Mouse (Mus musculus) cerebellum, adult 9-10 months (tissue): ENCODE measurements at regions not wholly inside any gene's neighbourhood (a gene's known extent, or its start where the extent isn't known, plus 50 kb on each side); places are given as distances from the start of the nearest gene placed in this dataset.

Source experiments
- DNase-seq: peaks from one replicate; pipeline ENCODE4 v3.0.0; 2022

- no peak for DNase-seq
These were observed 75.8 kb downstream of the Rnd3 start for GRCm38 (mm10) chr2:51073040-51073594.

GRCm38 (mm10) chr2:51072346-51072885 lies 76.5 kb downstream of the Rnd3 start:
- no peak for DNase-seq

GRCm38 (mm10) chr2:51070902-51071301 lies 78.0 kb downstream of the Rnd3 start:
- DNase-seq, result no peak

GRCm38 (mm10) chr2:51066423-51066831 lies 82.5 kb downstream of the Rnd3 start:
- peak; percentile 3 for DNase-seq

- DNase-seq, result no peak
These were observed 83.1 kb downstream of the Rnd3 start for GRCm38 (mm10) chr2:51065821-51066220.

- no peak for DNase-seq
These were observed 84.1 kb downstream of the Rnd3 start for GRCm38 (mm10) chr2:51064821-51065220.

GRCm38 (mm10) chr2:51062049-51062448 lies 86.9 kb downstream of the Rnd3 start:
- no peak for DNase-seq

GRCm38 (mm10) chr2:51058158-51058557 lies 90.8 kb downstream of the Rnd3 start:
- no peak for DNase-seq

GRCm38 (mm10) chr2:51056141-51056731 lies 92.7 kb downstream of the Rnd3 start:
- no peak for DNase-seq

- no peak for DNase-seq
These were observed 93.6 kb downstream of the Rnd3 start for GRCm38 (mm10) chr2:51055339-51055738.

- DNase-seq, result no peak
These were observed 99.1 kb downstream of the Rnd3 start for GRCm38 (mm10) chr2:51049834-51050170.

- no peak for DNase-seq
These were observed 99.6 kb downstream of the Rnd3 start for GRCm38 (mm10) chr2:51049101-51049833.

GRCm38 (mm10) chr2:51047520-51047919 lies 101.4 kb downstream of the Rnd3 start:
- no peak for DNase-seq

- DNase-seq, result no peak
These were observed 103.3 kb downstream of the Rnd3 start for GRCm38 (mm10) chr2:51045626-51046025.

GRCm38 (mm10) chr2:51041101-51041500 lies 107.8 kb downstream of the Rnd3 start:
- no peak for DNase-seq

GRCm38 (mm10) chr2:51038685-51039084 lies 110.2 kb downstream of the Rnd3 start:
- no peak for DNase-seq

- DNase-seq, result no peak
These were observed 111.9 kb downstream of the Rnd3 start for GRCm38 (mm10) chr2:51036995-51037394.

- no peak for DNase-seq
These were observed 112.6 kb downstream of the Rnd3 start for GRCm38 (mm10) chr2:51036190-51036755.

GRCm38 (mm10) chr2:51033881-51034280 lies 115.0 kb downstream of the Rnd3 start:
- DNase-seq, result no peak

GRCm38 (mm10) chr2:51022479-51022878 lies 126.4 kb downstream of the Rnd3 start:
- DNase-seq, result no peak

- no peak for DNase-seq
These were observed 132.8 kb downstream of the Rnd3 start for GRCm38 (mm10) chr2:51016129-51016402.

- DNase-seq, result no peak
These were observed 133.4 kb downstream of the Rnd3 start for GRCm38 (mm10) chr2:51015360-51016128.

GRCm38 (mm10) chr2:51014232-51014631 lies 134.7 kb downstream of the Rnd3 start:
- DNase-seq, result no peak
